Mouse (Mus musculus) forebrain, embryonic 11.5 days (tissue): ENCODE results near the gene Cited4. TPM values are rescaled to one million over a fixed set of nuclear protein-coding genes. Genes with fewer than 3 reads are reported as not detected.

Experiments
- ATAC-seq: fragments of 200-750 bp; cut with Nextera tagmentation; replicated peaks from 2 replicates; pipeline ENCODE4 v1.8.0; 2017; ENCODE audit warnings: moderate TSS enrichment; ENCODE audit not compliant: low FRiP score
- DNase-seq: peaks from one replicate; pipeline ENCODE4 v3.0.0-alpha.2; 2017; ENCODE audit warnings: low spot score
- H3K27ac ChIP-seq: fragments of 300-500 bp; sonication (generic); 2 replicates; pipeline ENCODE4 v1.5.1; 2014; ENCODE audit warnings: low read depth, low read length
- H3K27me3 ChIP-seq: fragments of 300-500 bp; sonication (generic); 2 replicates; pipeline ENCODE4 v1.6.1; 2014; ENCODE audit warnings: mild to moderate bottlenecking, low read length, mixed read lengths; ENCODE audit not compliant: control insufficient read depth, insufficient read depth
- H3K36me3 ChIP-seq: fragments of 300-500 bp; sonication (generic); 2 replicates; pipeline ENCODE4 v1.6.1; 2014; ENCODE audit warnings: mild to moderate bottlenecking, low read length, moderate library complexity, mixed read lengths; ENCODE audit not compliant: control insufficient read depth, insufficient read depth
- H3K4me1 ChIP-seq: fragments of 300-500 bp; sonication (generic); replicated peaks from 2 replicates; pipeline ENCODE4 v1.6.1; 2014; ENCODE audit warnings: low read length, mixed read lengths; ENCODE audit not compliant: control insufficient read depth, insufficient read depth
- H3K4me2 ChIP-seq: fragments of 300-500 bp; sonication (generic); 2 replicates; pipeline ENCODE4 v1.6.1; 2014; ENCODE audit warnings: low read depth, mild to moderate bottlenecking, low read length, moderate library complexity, mixed read lengths; ENCODE audit not compliant: severe bottlenecking
- H3K4me3 ChIP-seq: fragments of 300-500 bp; sonication (generic); 2 replicates; pipeline ENCODE4 v1.5.1; 2014; ENCODE audit warnings: low read depth, low read length
- H3K9ac ChIP-seq: fragments of 300-500 bp; sonication (generic); 2 replicates; pipeline ENCODE4 v1.6.1; 2014; ENCODE audit warnings: low read length
- H3K9me3 ChIP-seq: fragments of 300-500 bp; sonication (generic); 2 replicates; pipeline ENCODE4 v1.6.1; 2016; ENCODE audit warnings: low read length, mixed read lengths; ENCODE audit not compliant: control insufficient read depth
- WGBS: fragments of 180-500 bp; shearing (Covaris S2); extraction: QIAGEN DNeasy Blood & Tissue Kit; methylation state at CpG from one replicate; pipeline ENCODE4 v1.1.7; 2014; 5-methylcytosine and 5-hydroxymethylcytosine counted together
- polyA plus RNA-seq: library from polyadenylated mRNA; unstranded; fragments of >200 nt; fragmentation: Nextera tagmentation; extraction: Ambion mirVana; gene quantifications from 2 replicates; pipeline ENCODE4 v1.2.1, GENCODE M21; 2014

Cited4 gene
- polyA plus RNA-seq, 1 experiment from 2014 or later, result 10.8 TPM

DNA sequence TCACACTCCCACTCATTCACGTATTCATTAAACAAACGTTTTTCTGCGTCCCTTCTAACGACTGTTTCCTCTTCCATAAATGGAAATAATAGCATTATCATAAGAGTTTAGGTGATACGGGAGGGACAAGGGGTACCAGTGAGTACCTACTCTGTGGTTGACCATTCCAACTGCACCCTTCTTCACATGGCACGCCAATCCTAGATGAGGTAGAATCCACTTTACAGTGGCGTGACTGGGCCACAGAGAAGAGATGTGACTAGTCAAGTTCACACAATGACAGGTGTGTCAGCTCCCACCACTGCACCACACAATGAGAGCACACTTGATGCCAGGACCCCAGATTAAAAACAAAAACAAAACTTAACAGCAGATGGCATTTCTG, 16.2 kb upstream of the Cited4 start:
- ATAC-seq (no peak), DNase-seq (no peak)
- peak overlapping the region; percentile 92 for H3K4me2 ChIP-seq
- H3K9me3 ChIP-seq, result no peaks in the 10 kb centered on the region
- H3K4me1 ChIP-seq, result 0 out of 2 replicates have a peak, but pooled peaks cover 3% of the 10 kb centered on the region
- H3K9ac ChIP-seq, result peak overlapping the region; percentile 68
- H3K27me3 ChIP-seq, result peaks cover 21% of the 10 kb centered on the region
- WGBS, result 24% methylated on average over 7 of the region's 7 CpGs
- peak overlapping the region; percentile 43 for H3K4me3 ChIP-seq
- H3K36me3 ChIP-seq, result no peaks in the 10 kb centered on the region
- H3K27ac ChIP-seq, result no peak overlapping the region

- no peak overlapping the region for H3K4me2 ChIP-seq
- no peaks in the 10 kb centered on the region for H3K4me1 ChIP-seq
- no peak for ATAC-seq
- H3K9ac ChIP-seq, result no peak overlapping the region
- 86% methylated on average over 8 of the region's 8 CpGs for WGBS
- no peak overlapping the region for H3K4me3 ChIP-seq
- H3K27ac ChIP-seq, result no peak overlapping the region
- no peak for DNase-seq
- no peaks in the 10 kb centered on the region for H3K36me3 ChIP-seq
- H3K9me3 ChIP-seq, result no peaks in the 10 kb centered on the region
- H3K27me3 ChIP-seq, result peaks cover 1% of the 10 kb centered on the region
Observed at GRCm38 (mm10) chr4:120655898-120656297, 10.5 kb upstream of the Cited4 start.

DNA sequence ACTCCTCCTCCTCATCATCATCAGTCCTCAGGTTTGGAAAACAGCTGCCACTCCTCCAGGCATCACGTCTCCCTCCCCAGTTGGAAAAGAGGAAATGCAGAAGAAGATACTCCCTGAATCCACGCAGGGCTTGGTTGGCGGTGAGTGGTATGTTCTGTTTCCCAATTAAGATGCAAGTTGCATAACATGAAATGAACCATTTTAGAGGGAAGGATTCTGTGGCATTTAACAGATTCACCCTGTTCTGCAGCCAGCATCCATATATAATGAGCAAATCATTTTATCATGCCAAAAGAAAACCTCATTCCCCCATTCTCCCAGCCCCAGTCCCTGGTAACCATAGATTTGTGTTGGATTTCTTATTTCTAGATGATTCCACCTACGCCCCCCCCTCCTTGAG, 5.9 kb upstream of the Cited4 start:
- Histone ChIP-seq H3K9ac (no peak overlapping the region), H3K27ac (no peak overlapping the region), H3K4me2 (no peak overlapping the region), H3K36me3 (no peaks in the 10 kb centered on the region), H3K4me1 (no peaks in the 10 kb centered on the region), H3K9me3 (no peaks in the 10 kb centered on the region), H3K4me3 (no peak overlapping the region), H3K27me3 (no peaks in the 10 kb centered on the region)
- ATAC-seq (no peak), DNase-seq (no peak)
- 79% methylated on average over 4 of the region's 4 CpGs for WGBS

DNA sequence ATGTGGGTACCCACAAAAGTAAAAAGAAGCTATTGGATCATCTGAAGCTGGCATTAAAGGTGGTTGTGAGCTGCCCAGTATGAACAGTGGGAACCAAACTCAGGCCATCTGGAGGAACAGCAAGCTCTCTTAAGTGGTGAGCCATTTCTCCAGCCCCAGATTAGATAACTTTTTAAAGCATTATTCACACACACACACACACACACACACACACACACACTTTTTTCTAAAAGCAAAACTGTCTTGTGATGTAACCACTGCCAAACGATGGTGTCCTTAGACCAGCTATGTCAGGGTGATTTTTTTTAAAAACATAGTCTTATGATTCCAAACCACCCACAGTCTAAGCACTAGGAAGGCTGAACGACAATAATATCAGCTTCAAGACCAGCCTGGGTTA, 1.8 kb upstream of the Cited4 start:
- 73% methylated on average over 2 of the region's 2 CpGs for WGBS
- no peak overlapping the region for H3K4me3 ChIP-seq
- H3K4me1 ChIP-seq, result peaks cover 6% of the 10 kb centered on the region; the same call in 1 of the 2 replicates
- no peak overlapping the region for H3K27ac ChIP-seq
- no peak overlapping the region for H3K4me2 ChIP-seq
- H3K9ac ChIP-seq, result no peak overlapping the region
- H3K36me3 ChIP-seq, result no peaks in the 10 kb centered on the region
- ATAC-seq, result no peak
- H3K27me3 ChIP-seq, result peaks cover 14% of the 10 kb centered on the region
- H3K9me3 ChIP-seq, result no peaks in the 10 kb centered on the region
- no peak for DNase-seq

DNA sequence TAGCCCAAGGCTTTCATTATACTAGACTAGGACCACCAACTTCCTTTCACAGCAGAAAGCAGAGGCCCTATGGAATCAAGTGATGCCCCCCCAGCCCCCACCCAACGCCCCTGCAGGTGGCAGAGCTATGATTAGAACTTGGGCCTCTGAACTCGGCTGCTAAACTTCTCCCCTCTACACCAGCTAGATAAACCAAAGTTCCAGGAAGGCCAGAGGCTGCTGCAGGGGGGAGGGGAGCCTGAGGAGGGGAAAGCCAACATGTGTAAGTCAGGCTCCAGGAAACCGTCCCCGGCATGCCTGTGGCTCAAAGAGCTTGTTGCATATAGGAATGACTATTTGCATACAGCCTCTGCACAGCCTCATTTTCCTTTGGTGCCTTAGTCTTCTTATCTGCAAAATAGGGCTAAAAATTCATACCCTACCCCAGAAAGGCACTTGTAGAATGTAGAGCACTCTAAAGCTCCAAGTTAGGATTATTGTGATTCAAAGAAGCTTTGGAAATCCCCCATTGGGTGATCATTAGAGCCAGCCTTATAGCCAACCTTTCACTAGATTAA, 1.1 kb upstream of the Cited4 start:
- DNase-seq, result no peak
- Histone ChIP-seq H3K4me3 (no peak overlapping the region), H3K4me2 (no peak overlapping the region), H3K27me3 (peaks cover 14% of the 10 kb centered on the region), H3K36me3 (no peaks in the 10 kb centered on the region), H3K4me1 (peaks cover 6% of the 10 kb centered on the region; the same call in 1 of the 2 replicates), H3K9ac (no peak overlapping the region), H3K27ac (no peak overlapping the region), H3K9me3 (no peaks in the 10 kb centered on the region)
- ATAC-seq, result no peak
- 44% methylated on average over 4 of the region's 4 CpGs for WGBS

- WGBS, result 68% methylated on average over 7 of the region's 7 CpGs
- Histone ChIP-seq H3K9ac (no peak overlapping the region), H3K27me3 (peaks cover 14% of the 10 kb centered on the region), H3K27ac (no peak overlapping the region), H3K9me3 (no peaks in the 10 kb centered on the region), H3K4me1 (peaks cover 6% of the 10 kb centered on the region; the same call in 1 of the 2 replicates), H3K36me3 (no peaks in the 10 kb centered on the region), H3K4me3 (no peak overlapping the region), H3K4me2 (no peak overlapping the region)
- ATAC-seq (0 out of 2 replicates have a peak, but pooled peaks have one; percentile 2), DNase-seq (no peak)
Observed at GRCm38 (mm10) chr4:120665782-120666181, 590 bp upstream of the Cited4 start.

DNA sequence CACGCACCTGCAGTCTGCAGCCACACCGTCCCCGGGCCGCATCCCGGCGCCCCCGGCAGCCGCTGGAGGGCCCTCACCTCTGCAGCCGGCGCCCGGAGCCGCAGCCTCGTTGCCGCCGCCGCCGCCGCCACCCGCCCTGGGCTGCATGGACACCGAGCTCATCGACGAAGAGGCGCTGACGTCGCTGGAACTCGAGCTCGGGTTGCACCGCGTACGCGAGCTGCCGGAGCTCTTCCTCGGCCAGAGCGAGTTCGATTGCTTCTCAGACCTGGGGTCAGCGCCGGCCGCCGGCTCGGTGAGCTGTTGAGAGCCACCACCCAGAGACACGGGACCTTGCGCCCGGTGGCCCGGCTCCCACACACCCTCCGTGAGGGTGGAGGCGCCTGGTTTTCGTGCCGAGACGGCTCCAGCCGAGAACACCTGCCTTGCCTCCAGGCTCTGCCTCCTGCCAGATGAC, 701 bp downstream of the Cited4 start:
- peak; percentile 62 for ATAC-seq
- H3K27me3 ChIP-seq, result peaks cover 14% of the 10 kb centered on the region

DNA sequence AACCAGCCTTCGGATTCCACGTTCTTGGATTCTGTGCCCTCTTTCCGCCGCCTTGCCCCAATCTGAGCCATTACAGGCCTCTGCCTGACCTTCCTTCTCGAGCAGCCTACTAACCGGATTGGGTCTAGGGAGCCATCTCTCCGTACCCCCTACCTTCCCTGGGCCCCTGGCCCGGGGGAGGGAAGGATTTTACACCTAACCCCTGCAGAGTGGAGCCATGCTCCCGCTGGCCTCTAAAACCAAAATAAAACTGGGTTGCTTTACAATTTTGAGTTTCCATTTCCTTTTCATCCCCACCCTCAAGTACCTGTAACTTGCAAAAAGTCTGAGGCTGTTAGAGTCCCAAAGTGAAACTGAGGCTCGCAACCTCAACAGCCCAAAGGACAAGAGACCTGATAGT, 1.2 kb downstream of the Cited4 start:
- peaks cover 14% of the 10 kb centered on the region for H3K27me3 ChIP-seq
- peaks cover 6% of the 10 kb centered on the region; the same call in 1 of the 2 replicates for H3K4me1 ChIP-seq
- H3K36me3 ChIP-seq, result no peaks in the 10 kb centered on the region
- no peaks in the 10 kb centered on the region for H3K9me3 ChIP-seq
- no peak overlapping the region for H3K27ac ChIP-seq
- ATAC-seq (no peak), DNase-seq (no peak)
- WGBS, result 12% methylated on average over 10 of the region's 10 CpGs
- peak overlapping the region; percentile 100 for H3K4me2 ChIP-seq
- H3K9ac ChIP-seq, result peak overlapping the region; percentile 55; the same call in 1 of the 2 replicates
- peak overlapping the region; percentile 61 for H3K4me3 ChIP-seq

More for the DNA sequence above, 701 bp downstream of the Cited4 start:
- Histone ChIP-seq H3K36me3 (no peaks in the 10 kb centered on the region), H3K4me3 (peak overlapping the region; percentile 61), H3K4me1 (peaks cover 6% of the 10 kb centered on the region; the same call in 1 of the 2 replicates), H3K27ac (no peak overlapping the region), H3K4me2 (peak overlapping the region; percentile 100), H3K9me3 (no peaks in the 10 kb centered on the region), H3K9ac (peak overlapping the region; percentile 55)
- WGBS, result under 1% methylated on average over 49 of the region's 50 CpGs
- DNase-seq, result peak; percentile 76

GRCm38 (mm10) chr4:120668551-120668950, 2.2 kb downstream of the Cited4 start:
- peaks cover 6% of the 10 kb centered on the region; the same call in 1 of the 2 replicates for H3K4me1 ChIP-seq
- no peak overlapping the region for H3K27ac ChIP-seq
- H3K27me3 ChIP-seq, result peaks cover 14% of the 10 kb centered on the region
- no peak overlapping the region for H3K4me2 ChIP-seq
- no peaks in the 10 kb centered on the region for H3K36me3 ChIP-seq
- no peak for ATAC-seq
- H3K9ac ChIP-seq, result no peak overlapping the region
- no peak for DNase-seq
- H3K4me3 ChIP-seq, result no peak overlapping the region
- 92% methylated on average over 4 of the region's 4 CpGs for WGBS
- no peaks in the 10 kb centered on the region for H3K9me3 ChIP-seq
